Mouse (Mus musculus) left cerebral cortex, postnatal 36 days (tissue): ENCODE data around the gene Srsf1. TPM values are rescaled to one million over a fixed set of nuclear protein-coding genes. Genes with fewer than 3 reads are reported as not detected.

Source experiments
- DNase-seq, 2 experiments: peaks; one replicate each; pipeline ENCODE4 v3.0.0; 2021 to 2022; ENCODE audit warnings: low spot score in 2 of 2, mixed read lengths in 1 of 2
- intact Hi-C: fragments of 180-260 bp; cut with DNase I; formaldehyde crosslinking; loops from one replicate; pipeline ENCODE4 v1.15.1; 2025
- total RNA-seq, 2 experiments: library from RNA; stranded (reverse); gene quantifications; 2 replicates each; pipeline ENCODE4 v1.2.3; 2021

Srsf1 gene
- total RNA-seq, 2 experiments from 2014 or later: 153 to 205 TPM

- intact Hi-C loops: loop anchor here (5.0 to 10.0 kb wide), 2 partner anchors 120 to 757 kb away; no protein-coding TSS in a partner anchor
- peak; percentile 69 to 76 for DNase-seq
Observed at GRCm38 (mm10) chr11:88067586-88068410, 20.6 kb downstream of the Srsf1 start, which contains the start of gene Vezf1. Gene Vezf1, plus strand, starts transcription at chr11:88068279.

GRCm38 (mm10) chr11:88068411-88069245 lies 21.5 kb downstream of the Srsf1 start:
- peak; percentile 48 to 59 for DNase-seq
- intact Hi-C loops: loop anchor here (5.0 to 10.0 kb wide), 2 partner anchors 119 to 756 kb away; no protein-coding TSS in a partner anchor

GRCm38 (mm10) chr11:88069246-88069570 lies 22.0 kb downstream of the Srsf1 start:
- intact Hi-C loops: loop anchor here (5.0 to 10.0 kb wide), 2 partner anchors 118 to 756 kb away; no protein-coding TSS in a partner anchor
- DNase-seq: no peak

GRCm38 (mm10) chr11:88070392-88070791 lies 23.2 kb downstream of the Srsf1 start:
- no peak for DNase-seq
- intact Hi-C loops: no loop called here

GRCm38 (mm10) chr11:88071113-88071512 lies 23.9 kb downstream of the Srsf1 start:
- intact Hi-C loops: no loop called here
- no peak for DNase-seq

GRCm38 (mm10) chr11:88073343-88073875 lies 26.2 kb downstream of the Srsf1 start:
- no peak for DNase-seq
- intact Hi-C loops: no loop called here

GRCm38 (mm10) chr11:88075701-88076100 lies 28.5 kb downstream of the Srsf1 start:
- no peak for DNase-seq
- intact Hi-C loops: no loop called here

GRCm38 (mm10) chr11:88076394-88076793 lies 29.2 kb downstream of the Srsf1 start:
- no peak for DNase-seq
- intact Hi-C loops: no loop called here

GRCm38 (mm10) chr11:88083699-88084098 lies 36.5 kb downstream of the Srsf1 start:
- DNase-seq: no peak
- intact Hi-C loops: no loop called here

- DNase-seq: peak; percentile 82 to 84
- intact Hi-C loops: no loop called here
Observed at GRCm38 (mm10) chr11:88086737-88087627, 39.8 kb downstream of the Srsf1 start.

- no peak for DNase-seq
- intact Hi-C loops: no loop called here
Observed at GRCm38 (mm10) chr11:88089150-88089549, 42.0 kb downstream of the Srsf1 start.

GRCm38 (mm10) chr11:88090293-88090692 lies 43.1 kb downstream of the Srsf1 start:
- intact Hi-C loops: no loop called here

GRCm38 (mm10) chr11:88091949-88092348 lies 44.8 kb downstream of the Srsf1 start:
- intact Hi-C loops: no loop called here

More at GRCm38 (mm10) chr11:88090293-88090692, 43.1 kb downstream of the Srsf1 start:
- no peak for DNase-seq

GRCm38 (mm10) chr11:88097173-88097572 lies 50.0 kb downstream of the Srsf1 start:
- intact Hi-C loops: no loop called here
- DNase-seq: no peak

More at GRCm38 (mm10) chr11:88091949-88092348, 44.8 kb downstream of the Srsf1 start:
- no peak for DNase-seq

GRCm38 (mm10) chr11:88098021-88098729 lies 51.0 kb downstream of the Srsf1 start, which contains the start of gene Cuedc1:
Gene Cuedc1, plus strand, starts transcription at chr11:88098058.
- no peak for DNase-seq
- intact Hi-C loops: loop anchor here (2.0 kb wide), 1 partner anchor 59 kb away; no protein-coding TSS in a partner anchor

GRCm38 (mm10) chr11:88098787-88099598 lies 51.8 kb downstream of the Srsf1 start:
- intact Hi-C loops: loop anchor here (2.0 kb wide), 1 partner anchor 58 kb away; no protein-coding TSS in a partner anchor

GRCm38 (mm10) chr11:88099599-88100023 lies 52.4 kb downstream of the Srsf1 start:
- DNase-seq: peak; percentile 27 to 40
- intact Hi-C loops: loop anchor here (2.0 kb wide), 1 partner anchor 57 kb away; no protein-coding TSS in a partner anchor

More at GRCm38 (mm10) chr11:88098787-88099598, 51.8 kb downstream of the Srsf1 start:
- DNase-seq: peak; percentile 78 to 82
